Mouse (Mus musculus) adrenal gland, postnatal 14 days (tissue): ENCODE results near the gene Trappc1. TPM values are rescaled to one million over a fixed set of nuclear protein-coding genes. Genes with fewer than 3 reads are reported as not detected.
"Not testable (repeated sequence)": the region's sequence is repeated elsewhere in the genome, so short reads cannot be mapped to it uniquely, and the experiment has no call there.

Source experiments
- DNase-seq: peaks from one replicate; pipeline ENCODE4 v3.0.0; 2021; ENCODE audit warnings: mixed read lengths
- long read RNA-seq, 2 experiments: library from polyadenylated mRNA; stranded (forward); transcript quantifications; one replicate each; pipeline ENCODE4 v2.0.0; 2021
- total RNA-seq: library from RNA; stranded (reverse); gene quantifications from 2 replicates; pipeline ENCODE4 v1.2.3, GENCODE M21; 2021

Trappc1 gene
- 82.9 and 83.2 TPM in 2 replicates for total RNA-seq
- long read RNA-seq, experiment 1, transcript Trappc1-202 (4 exons, 759 nt), result minor isoform, 17 of 80 reads
- long read RNA-seq, experiment 1, transcript Trappc1-203 (5 exons, 751 nt), result major isoform, 53 of 80 reads
- long read RNA-seq, experiment 1, partial matches to known transcripts, result 5 of 80 reads
- long read RNA-seq, experiment 1, other reads (novel, unspliced or antisense), result 4 of 80 reads
- long read RNA-seq, experiment 2, transcript Trappc1-202 (4 exons, 759 nt), result minor isoform, 19 of 73 reads
- long read RNA-seq, experiment 2, transcript Trappc1-203 (5 exons, 751 nt), result major isoform, 46 of 73 reads
- long read RNA-seq, experiment 2, partial matches to known transcripts, result 4 of 73 reads
- long read RNA-seq, experiment 2, other reads (novel, unspliced or antisense), result 4 of 73 reads

DNA sequence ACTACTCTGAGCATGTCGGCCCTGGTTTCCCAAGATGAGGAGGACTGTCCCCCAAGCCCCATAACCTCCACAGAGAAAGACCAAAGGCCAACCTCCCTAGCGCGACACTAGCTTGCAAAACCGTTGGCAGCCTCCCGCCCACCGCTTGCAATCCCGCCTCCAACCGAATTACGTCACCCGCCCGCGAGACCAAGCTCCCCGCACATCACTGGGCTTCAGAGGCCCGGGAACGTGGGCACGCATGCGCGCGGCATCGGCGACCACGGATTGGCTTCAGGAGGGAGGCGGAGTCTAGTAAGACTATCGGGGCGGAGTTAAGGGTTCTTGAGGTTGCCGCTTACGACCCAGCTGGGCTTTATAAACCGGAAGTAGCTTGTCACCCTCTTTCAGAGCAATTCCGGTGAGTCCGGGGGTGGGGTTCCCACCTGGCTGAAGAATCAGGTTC is at the start of gene Trappc1, which contains the start of gene Cntrob:
TSS of gene Trappc1 (plus strand) at position 314 of the 445 bp plus-strand sequence.
TSS of gene Cntrob (minus strand) at position 109 of the 445 bp plus-strand sequence.
- peak; percentile 100 for DNase-seq

DNA sequence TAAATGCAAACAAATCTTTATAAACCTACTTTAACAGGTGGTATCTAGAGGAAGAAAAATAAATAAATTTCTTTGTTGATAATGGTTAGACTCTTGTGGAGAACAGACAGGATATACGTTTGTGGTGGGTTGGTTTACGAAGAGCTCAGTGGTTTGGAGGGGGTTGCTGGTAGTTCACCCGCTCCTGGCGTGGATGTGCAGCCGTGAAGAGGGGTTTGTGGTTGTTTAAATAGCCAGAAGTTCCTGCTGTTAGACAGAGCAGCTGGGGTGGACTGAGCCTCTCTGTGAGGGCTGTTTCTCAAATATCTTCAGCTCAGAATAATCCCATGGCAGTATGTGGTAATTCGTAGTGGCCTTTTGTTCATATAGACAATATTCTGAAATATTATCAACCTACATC is 48.1 kb upstream of the Trappc1 start:
- no peak for DNase-seq

DNA sequence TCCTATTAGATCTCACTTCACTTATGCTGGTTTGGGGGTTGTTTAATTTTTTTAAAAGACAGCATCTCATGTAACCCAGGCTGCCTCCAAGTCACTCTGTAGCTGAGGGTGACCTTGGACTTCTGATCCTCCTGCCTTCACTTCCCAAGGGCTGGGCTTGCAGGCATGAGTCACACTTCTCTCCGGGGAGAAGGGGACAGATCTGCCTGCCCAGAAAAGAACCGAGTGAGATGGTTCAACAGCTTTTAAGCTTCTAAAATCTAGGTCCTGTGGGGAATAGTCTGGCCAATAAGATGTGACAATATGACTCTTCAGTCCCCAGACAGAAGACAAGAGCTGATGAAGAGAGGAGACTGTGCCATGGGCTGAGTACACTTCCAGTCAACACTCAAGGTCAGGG is 47.7 kb upstream of the Trappc1 start:
- DNase-seq, result peak; percentile 69

DNA sequence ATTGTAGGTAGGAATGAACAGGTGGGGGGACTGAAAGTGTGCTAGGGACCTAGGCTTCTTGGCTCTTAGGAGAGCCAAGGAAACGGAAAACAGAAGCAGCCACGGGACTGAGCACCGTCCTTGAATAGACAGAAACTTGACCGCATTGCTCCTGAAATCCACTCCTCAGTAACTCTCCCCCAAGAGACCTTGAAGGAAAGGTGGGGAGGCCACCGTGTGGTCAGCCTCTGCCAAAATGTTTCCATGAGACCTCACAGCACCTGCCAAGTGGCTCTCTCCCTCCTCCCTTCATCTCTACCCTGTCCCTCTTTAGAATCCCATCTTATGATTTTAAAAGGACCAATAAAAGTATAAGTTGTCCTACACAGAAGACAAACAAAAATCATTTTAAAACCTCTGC is 46.5 kb upstream of the Trappc1 start:
- DNase-seq, result no peak

DNA sequence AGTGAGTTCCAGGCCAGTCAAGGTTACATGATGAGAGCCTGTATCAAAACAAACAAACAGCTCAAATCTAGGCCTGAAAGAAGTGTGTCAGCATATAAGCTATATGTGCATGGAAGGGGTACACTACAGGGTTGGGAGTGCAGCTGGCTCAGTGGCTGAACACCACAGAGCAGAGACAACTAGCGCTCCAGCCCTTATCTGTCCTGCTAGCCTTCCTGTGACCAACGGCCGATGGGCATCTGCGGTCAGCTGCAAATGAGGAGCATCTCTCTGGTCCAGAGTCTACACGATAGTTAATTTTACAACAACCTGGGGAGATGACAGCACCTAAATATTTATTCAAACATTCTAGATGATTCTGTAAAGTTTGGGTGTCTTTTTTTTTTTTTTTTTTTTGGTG is 32.7 kb upstream of the Trappc1 start:
- no peak for DNase-seq

DNA sequence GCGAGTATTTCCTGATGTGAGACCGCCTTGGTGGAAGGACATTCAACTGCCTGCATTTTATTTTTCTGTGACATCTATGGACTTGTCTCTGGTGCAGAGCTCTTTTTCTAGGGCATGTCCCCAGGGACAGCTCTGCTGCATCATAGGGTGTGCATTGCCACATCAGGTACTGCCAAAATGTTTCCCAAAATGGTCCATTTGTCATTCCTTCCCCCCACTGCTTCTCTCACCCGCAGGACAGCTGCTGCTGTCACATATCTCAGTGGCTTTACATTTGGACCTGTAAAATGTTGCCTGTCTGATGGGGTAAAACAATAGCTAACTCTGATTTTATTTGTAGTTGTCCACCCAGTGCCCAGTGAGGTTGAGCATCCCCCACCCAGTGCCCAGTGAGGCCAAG is 28.5 kb upstream of the Trappc1 start:
- no peak for DNase-seq

DNA sequence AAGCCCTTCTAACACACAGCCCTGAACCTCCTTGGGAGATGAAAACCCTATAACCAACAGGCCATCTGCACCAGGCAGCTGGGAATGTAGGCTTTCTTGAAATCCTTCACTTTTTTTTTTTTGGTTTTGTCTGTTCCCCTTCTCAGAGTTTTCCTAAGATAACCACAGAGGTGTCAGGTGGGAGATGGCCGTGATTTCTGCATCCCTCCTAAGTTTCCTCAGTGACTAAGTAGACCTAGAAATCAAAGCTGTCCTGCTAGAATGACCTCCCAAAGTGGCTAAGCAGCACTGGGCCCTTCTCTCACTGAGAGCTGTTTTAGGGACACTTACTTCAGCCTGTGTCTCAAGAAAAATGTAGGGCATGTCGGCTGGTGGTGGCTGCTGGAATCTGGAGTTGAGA is 26.0 kb upstream of the Trappc1 start:
- no peak for DNase-seq

DNA sequence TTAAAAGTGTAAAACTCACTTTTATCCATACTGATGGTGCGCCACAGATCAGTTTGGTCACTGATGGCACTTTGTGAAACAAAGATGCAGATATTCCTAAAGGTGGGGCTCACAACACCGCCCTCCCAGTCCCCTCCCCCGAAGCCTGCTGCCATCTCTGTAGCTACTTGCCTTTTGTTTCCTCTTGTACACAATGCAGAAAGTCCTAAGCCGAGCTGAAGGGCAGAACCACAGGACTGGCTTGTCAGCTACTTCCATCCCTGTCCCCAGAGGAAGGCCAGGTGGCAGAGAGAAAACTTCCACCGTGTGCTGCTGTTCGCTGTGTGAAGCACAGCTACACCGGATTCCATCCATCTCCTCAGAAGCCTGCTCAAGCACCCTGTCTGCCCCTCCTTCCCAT is 25.5 kb upstream of the Trappc1 start:
- no peak for DNase-seq

DNA sequence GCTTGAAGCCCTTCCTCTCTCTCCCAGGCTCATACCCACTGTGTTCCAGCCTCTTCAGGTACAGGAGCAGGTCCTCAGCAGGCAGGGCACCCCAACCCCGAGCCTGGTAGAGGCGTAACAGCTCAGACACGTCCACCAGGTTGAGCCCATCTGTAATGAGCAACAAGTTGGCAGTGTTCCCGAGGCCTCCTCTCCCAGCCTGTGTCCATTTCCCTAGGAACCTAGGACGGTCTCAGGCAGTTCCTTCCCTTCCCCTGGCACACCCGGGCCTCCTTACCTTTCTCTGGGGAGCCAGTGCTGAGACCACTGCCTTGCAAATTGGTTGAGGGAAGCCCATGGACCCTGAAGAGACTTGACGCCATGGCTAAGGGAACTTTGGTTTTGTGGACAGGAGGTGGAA is 21.0 kb upstream of the Trappc1 start:
- peak; percentile 11 for DNase-seq

DNA sequence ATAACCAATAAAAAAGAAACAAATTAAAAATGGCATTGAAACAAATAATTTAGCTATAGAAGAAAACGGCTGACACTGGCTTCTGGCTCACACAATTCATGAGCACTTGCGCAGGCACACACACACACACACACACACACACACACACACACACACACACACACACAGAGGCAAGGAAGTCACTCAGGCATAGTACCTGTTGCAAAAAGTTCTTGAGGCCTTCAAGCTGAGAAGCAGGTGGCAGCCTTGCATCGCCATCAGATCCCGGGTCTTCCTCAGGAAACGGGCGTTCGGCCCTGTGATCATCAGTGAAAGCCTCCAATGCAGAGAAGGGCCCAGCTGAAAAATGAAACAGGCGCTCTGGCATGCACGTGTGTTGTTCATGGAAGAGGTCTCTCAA is 18.5 kb upstream of the Trappc1 start:
- DNase-seq, result no peak

DNA sequence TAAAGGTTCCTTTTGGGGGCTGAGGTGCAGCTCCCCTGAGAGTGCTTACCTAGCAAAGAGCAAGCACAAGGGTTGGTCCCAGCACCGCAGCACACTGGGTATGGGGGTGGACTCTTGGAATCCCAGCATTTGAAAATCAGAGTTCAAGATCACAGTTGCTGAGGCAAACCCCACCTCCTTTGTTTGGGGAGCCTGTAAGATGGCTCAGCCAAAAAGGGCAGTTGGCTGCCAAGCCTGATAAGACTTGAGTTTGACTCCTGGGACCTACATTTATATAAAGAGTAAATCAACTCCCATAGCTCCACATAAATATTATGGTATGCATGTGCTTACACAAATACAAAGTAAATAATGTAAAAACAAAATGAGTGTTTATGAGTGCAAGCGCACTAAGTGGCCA is 17.7 kb upstream of the Trappc1 start:
- DNase-seq, result no peak

DNA sequence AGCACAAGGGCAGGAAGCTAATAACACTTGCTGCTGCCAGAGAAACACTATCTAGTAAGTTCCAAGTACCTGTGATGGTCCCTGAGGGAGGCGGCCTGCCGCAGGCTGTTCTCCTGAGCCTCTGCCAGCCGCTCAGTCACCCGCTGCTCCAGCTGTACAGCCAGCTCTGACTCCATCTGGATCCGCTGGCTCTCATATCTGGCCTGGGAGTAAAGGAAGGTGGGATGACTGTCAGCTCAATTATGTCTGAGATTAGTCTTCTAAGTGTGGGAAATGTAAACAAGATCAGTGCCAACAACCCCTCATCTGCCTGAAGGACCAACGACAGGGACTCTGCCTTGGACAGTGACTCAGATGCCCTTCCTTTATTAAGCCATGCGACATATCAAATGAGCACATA is 12.5 kb upstream of the Trappc1 start:
- DNase-seq, result peak; percentile 69

DNA sequence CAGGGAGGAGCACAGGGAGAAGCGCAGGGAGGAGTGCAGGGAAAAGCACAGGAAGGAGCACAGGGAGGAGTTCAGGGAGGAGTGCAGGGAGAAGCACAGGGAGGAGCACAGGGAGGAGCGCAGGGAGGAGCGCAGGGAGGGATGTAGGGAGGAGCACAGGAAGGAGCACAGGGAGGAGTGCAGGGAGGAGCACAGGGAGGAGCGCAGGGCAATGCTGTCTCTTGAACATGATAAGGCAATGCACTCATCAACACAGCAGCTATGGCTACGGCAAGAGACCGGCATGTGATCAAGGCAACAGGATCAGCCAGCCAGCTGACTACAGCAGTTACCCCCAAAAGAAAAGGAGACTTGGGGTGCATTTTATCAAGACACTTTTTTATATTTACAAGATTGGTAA is 7.4 kb upstream of the Trappc1 start:
- no peak for DNase-seq

DNA sequence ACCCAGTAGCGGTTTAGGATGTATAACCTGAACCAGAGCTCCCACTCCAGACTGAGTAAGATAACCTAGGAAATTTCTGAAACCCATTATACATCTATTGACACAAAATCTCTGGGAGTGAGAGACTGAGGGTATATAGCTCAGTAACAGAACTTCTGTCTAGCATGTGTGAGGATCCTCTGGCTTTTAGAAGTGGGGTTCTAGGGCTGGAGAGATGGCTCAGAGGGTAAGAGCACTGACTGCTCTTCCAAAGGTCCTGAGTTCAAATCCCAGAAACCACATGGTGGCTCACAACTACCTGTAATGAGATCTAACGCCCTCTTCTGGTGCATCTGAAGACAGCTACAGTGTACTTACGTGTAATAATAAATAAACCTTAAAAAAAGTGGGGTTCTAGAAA is 5.8 kb upstream of the Trappc1 start:
- not testable (repeated sequence) for DNase-seq

DNA sequence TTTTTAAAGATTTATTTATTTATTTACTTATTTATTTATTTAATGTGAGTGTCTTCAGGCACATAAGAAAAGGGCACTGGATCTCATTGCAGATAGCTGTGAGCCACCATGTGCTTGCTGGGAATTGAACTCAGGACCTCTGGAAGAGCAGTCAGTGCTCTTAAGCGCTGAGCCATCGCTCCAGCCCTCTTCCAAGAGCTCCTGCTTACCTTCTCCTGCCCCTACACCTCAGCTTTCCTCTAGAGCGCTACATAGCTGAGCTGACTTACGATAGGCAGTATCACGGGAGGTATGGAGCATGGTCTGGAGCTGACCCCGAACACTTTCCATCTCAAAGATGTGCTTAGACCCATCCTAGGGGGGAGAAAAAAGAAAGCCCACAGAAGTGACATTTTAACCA is 2.2 kb upstream of the Trappc1 start:
- no peak for DNase-seq

DNA sequence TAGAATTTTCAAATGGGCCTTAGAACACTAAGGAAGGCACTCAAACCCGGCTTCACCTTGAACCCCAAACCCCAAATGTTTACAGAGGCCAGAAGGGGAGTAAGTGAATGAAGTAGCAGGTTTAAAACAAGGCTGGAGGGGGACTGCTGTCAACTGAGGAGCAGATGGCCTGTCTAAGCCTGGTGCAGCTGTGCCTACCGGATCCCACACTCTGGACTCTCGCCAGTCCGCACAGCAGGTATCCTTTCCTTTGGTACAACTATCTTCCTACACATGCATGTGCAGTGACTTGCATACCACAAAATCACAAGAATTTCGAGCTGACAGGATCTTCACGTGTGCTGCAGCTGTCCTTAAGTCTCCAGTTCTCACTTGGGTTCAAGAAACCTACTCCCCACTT is 1.8 kb upstream of the Trappc1 start:
- DNase-seq, result no peak

DNA sequence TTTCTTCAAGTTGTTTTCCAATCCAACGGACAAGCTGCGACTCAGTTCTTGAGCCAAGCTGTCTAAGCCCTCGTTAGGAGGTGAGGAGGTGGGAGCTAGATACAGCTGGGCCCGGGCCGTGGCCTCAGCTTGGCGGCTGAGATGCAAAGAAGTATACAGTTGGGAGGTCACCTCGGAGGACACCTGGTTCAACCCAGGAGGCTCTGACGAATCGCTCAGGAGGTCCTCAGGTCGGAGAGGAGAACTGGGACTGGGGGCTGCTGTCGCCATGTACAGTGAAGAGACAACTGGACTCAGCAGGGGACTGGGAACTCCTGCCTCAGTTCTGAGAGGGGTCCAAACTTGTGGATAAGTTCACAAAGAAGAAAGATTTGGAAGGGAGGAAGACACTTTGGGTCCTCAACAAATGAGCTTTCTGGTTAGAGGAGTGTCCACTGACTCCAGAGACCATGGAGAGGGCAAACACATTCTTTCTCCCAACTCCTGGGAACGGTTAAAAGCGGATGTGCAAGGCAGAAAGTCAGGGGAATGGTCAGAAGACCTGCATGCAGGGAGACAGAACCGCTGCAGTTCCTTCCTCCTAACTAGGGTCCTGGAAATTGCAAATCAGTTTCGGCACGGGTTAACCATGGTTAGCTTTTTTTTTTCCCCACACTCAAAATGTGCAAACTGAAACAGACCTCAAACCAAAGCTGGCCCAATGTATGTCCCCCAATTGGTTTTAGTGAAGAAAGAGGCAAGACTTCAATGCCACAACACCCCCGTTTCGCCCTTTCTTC is 898 bp upstream of the Trappc1 start:
- DNase-seq, result no peak

DNA sequence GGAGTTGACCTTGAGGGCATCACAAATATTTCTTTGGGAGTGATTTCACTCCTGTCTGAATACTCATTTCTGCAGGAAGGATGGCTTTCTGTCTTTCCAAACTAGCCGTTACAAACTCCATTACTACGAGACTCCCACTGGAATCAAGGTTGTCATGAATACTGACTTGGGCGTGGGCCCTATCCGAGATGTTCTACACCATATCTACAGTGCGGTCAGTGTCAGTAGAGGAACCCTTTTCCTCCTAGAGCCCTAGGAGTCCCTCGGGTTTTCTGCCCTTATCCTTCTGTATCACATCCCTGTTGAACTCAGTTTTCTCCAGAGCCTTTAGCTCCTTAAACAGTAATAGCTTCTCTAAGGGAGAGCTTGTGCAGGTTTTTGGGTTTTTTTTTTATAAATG is 969 bp downstream of the Trappc1 start:
- no peak for DNase-seq

DNA sequence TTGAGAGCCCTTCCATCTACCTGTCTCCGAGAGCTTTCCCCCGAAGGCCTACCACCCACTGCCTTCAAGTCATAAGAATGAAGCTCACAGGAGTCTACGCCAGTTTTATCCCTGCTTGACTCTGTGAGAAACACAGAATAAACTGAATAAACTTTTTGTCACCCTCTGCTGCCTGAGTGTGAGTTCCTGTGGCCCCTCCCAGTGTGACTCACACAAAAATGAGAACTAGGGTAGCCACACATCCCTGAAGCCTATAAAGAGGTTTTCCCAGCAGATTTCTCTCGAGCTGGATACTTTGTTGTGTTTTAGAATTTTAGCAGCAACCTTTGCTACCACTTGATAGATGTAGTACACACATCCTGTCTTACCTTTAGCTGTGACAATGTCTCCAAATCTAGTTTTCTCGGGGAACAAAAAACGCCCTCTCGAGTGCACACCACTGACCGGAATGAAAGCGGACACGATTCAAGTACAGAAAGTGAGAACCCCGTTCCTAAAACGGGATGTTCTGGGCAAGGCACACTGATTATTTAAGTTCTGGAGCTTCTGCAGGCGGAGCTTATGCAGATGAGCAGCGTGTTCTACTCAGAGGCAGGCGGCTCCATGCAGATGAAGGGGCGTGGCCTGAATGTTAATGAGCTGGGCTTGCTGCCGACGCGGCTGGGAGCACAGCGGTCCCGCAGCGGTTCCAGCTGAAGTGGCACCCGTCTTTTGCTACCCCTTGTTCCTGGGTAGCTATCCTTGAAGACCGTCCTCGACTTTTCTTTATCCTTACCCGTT is 2.0 kb downstream of the Trappc1 start, which contains the start of gene Kcnab3:
TSS of gene Kcnab3 (plus strand) at position 631 of the 780 bp plus-strand sequence.
- peak; percentile 92 for DNase-seq

DNA sequence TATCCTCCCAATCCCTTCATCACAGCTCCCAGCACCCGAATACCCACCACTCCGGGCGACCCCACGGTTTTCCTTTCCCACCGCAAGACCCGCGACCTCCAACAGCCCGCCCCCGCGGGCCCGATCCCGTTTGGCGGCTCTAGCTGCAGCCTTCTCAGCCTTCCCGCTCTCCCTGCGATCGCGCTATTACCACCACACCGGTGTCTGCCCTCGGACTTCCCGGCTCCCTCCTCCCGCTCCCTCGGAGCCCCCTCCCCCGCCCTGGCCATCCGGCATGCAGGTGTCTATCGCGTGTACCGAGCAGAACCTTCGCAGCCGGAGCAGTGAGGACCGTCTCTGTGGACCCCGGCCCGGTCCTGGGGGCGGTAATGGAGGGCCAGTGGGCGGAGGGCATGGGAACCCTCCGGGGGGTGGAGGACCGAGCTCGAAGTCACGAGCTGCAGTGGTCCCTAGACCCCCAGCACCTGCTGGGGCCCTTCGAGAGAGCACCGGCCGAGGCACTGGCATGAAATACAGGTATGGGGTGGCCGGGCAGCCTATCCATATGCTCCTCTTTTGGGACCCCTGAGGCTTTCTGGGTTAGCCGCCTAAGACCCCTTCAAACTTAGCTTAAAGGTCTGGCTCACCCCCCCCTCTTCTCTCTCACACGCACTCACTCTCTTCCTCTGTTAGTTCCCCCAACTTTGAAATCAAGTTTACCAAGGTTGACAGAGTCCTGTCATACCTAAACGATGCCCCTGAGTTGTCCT is 2.8 kb downstream of the Trappc1 start:
- peak; percentile 57 for DNase-seq

DNA sequence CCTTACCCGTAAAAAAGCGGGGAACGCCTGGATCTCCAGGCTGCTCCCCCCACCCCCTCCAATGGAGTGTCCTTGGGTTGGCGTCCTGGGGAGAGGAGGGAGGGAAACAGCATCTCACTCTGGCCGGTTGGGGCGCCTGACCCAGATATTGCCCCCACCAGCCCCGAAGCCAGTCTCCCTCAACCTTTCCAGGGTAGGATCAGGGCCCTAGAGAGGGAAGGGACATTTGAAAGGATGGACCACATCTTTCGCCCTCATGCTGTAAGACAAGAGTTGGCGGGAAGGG is 3.3 kb downstream of the Trappc1 start:
- peak; percentile 67 for DNase-seq

DNA sequence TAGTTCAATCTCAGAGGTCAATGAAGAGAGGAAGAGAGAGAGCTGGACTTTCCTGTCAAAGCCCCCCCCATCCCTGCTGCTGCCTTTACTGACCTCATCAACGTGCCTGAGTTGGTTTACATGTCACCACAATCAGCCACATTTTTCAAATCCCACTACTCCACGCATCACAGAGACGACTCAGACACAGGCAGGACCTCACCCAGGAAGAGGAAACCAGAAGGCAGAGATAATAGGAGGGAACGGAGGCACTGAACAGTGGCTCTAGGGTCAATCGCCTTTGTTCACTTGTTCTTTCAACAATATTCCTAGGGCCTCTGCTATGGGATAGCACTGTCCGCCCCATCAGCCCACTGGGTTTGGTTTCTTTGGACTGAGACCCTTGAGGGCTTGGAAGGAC is 3.9 kb downstream of the Trappc1 start:
- no peak for DNase-seq
